18 mouse cellular contexts compared by ENCODE assay signal in the genomic region with DNA sequence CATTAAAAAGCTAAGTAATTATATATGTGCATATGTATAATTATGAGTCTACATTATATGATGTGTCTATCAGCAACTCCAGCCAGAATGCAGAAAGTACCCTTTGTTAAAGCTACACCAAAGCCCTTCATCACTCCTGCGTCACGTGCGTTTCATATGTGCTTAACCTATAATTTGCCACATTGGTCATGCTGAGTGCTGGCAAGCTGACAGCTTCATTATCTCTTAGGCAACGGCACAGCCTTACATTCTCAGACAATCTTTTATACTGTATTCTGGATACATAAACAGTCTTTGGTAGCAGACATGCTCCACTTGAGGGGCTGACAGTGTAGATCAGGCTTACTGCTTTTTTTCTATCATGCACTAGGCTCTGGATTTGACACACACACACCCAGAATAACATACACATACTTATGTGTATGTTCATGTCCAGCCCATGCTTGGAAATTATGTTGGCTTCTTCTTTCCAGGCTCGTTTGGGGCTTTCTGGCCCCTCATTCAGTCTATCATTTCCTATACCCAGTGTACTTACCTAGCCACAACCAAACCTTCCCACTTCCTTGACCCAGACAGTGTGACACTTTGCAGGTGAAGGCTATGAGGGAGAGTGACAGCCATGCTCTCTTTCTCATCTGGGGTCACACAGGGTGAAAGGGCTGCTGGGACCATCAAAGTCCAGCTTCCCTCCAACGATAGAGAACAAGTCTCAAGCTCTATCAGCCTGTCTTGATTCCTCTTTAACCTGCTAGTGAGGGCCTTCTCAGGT.
A peak's percentile ranks its signal among the peaks of the same experiment; 100 is the strongest.
DNase-seq lines count a peak whose midpoint lies in the region; ATAC-seq and TF ChIP-seq lines count a peak whose summit lies in the region.
"Had no signal": no experiment of that assay in that cellular context is flagged by ENCODE, and none has a peak within 500 bp of the region (broad histone marks: within the 10 kb centered on the region; RNA-seq: fewer than 3 reads in every experiment).

No protein-coding gene starts in this region.

- no peak for ATAC-seq in lung, embryonic 14.5 days (ENCODE audit: insufficient read depth)
- peak; percentile 93 for ATAC-seq in forebrain, embryonic 13.5 days
- ATAC-seq in limb, embryonic 14.5 days (ENCODE audit: low FRiP score, low read depth) = 0 out of 2 replicates have a peak, but pooled peaks have one; percentile 44

- H3K27ac ChIP-seq in lung, embryonic 14.5 days (ENCODE audit: low read depth) = no peak overlapping the region
- H3K27ac ChIP-seq in forebrain, embryonic 13.5 days = peak overlapping the region; percentile 55; the same call in 1 of the 2 replicates
- no peak overlapping the region for H3K27ac ChIP-seq in limb, embryonic 14.5 days (replicated peaks; ENCODE audit: low read depth, low read length)
- H3K27ac ChIP-seq: left cerebral cortex, adult 2 months; stomach, embryonic 15.5 days had no signal

- 0 out of 2 replicates have a peak, but pooled peaks cover 3% of the 10 kb centered on the region for H3K4me1 ChIP-seq in lung, embryonic 14.5 days (ENCODE audit: insufficient read depth)
- H3K4me1 ChIP-seq in forebrain, embryonic 13.5 days = peaks cover 11% of the 10 kb centered on the region
- H3K4me1 ChIP-seq in limb, embryonic 14.5 days (ENCODE audit: control insufficient read depth, insufficient read depth, low read length) = no peaks in the 10 kb centered on the region
- H3K4me1 ChIP-seq: stomach, embryonic 15.5 days had no signal

- H3K36me3 ChIP-seq in lung, embryonic 14.5 days (ENCODE audit: insufficient read depth) = no peaks in the 10 kb centered on the region
- H3K36me3 ChIP-seq in forebrain, embryonic 13.5 days (ENCODE audit: poor library complexity, severe bottlenecking) = no peaks in the 10 kb centered on the region
- no peaks in the 10 kb centered on the region for H3K36me3 ChIP-seq in limb, embryonic 14.5 days (ENCODE audit: control insufficient read depth, insufficient read depth, low read length)
- H3K36me3 ChIP-seq: G1E; heart, embryonic 12.5 days; stomach, embryonic 15.5 days had no signal

- no peaks in the 10 kb centered on the region for H3K27me3 ChIP-seq in lung, embryonic 14.5 days (ENCODE audit: insufficient read depth, low read length)
- no peaks in the 10 kb centered on the region for H3K27me3 ChIP-seq in forebrain, embryonic 13.5 days
- H3K27me3 ChIP-seq in limb, embryonic 14.5 days (ENCODE audit: control insufficient read depth, insufficient read depth, low read length) = no peaks in the 10 kb centered on the region
- H3K27me3 ChIP-seq: heart, embryonic 12.5 days; stomach, embryonic 15.5 days had no signal

- no peaks in the 10 kb centered on the region for H3K9me3 ChIP-seq in lung, embryonic 14.5 days (ENCODE audit: low read depth, low read length)
- H3K9me3 ChIP-seq in forebrain, embryonic 13.5 days (replicated peaks) = no peaks in the 10 kb centered on the region
- no peaks in the 10 kb centered on the region for H3K9me3 ChIP-seq in limb, embryonic 14.5 days (ENCODE audit: control insufficient read depth, low read length)
- H3K9me3 ChIP-seq: heart, embryonic 12.5 days; stomach, embryonic 15.5 days had no signal

- no peak overlapping the region for H3K4me2 ChIP-seq in lung, embryonic 14.5 days
- no peak overlapping the region for H3K4me2 ChIP-seq in forebrain, embryonic 13.5 days
- H3K4me2 ChIP-seq in limb, embryonic 14.5 days (replicated peaks; ENCODE audit: low read depth, low read length, severe bottlenecking) = no peak overlapping the region
- H3K4me2 ChIP-seq: heart, embryonic 12.5 days; liver, embryonic 11.5 days; stomach, embryonic 15.5 days had no signal

- no peak overlapping the region for H3K9ac ChIP-seq in lung, embryonic 14.5 days
- H3K9ac ChIP-seq in forebrain, embryonic 13.5 days = no peak overlapping the region
- no peak overlapping the region for H3K9ac ChIP-seq in limb, embryonic 14.5 days (ENCODE audit: low read depth, low read length, severe bottlenecking)
- H3K9ac ChIP-seq: heart, embryonic 12.5 days; stomach, embryonic 15.5 days had no signal

- H3K4me3 ChIP-seq in lung, embryonic 14.5 days (ENCODE audit: low read depth, low read length) = no peak overlapping the region
- no peak overlapping the region for H3K4me3 ChIP-seq in forebrain, embryonic 13.5 days
- no peak overlapping the region for H3K4me3 ChIP-seq in limb, embryonic 14.5 days (replicated peaks; ENCODE audit: low read length)
- H3K4me3 ChIP-seq: heart, embryonic 12.5 days; left cerebral cortex, adult 2 months; stomach, embryonic 15.5 days had no signal

- WGBS in lung, embryonic 14.5 days = 37% methylated on average over 6 of the region's 6 CpGs
- WGBS in forebrain, embryonic 13.5 days = 35% methylated on average over 6 of the region's 6 CpGs
- 54% methylated on average over 6 of the region's 6 CpGs for WGBS in limb, embryonic 14.5 days

- no peak for TF ChIP-seq CTCF in lung, embryonic 14.5 days (IDR thresholded peaks at IDR 0.05; ENCODE audit: low read depth)
- TF ChIP-seq CTCF in brain, embryonic 14.5 days (IDR thresholded peaks at IDR 0.05; ENCODE audit: borderline replicate concordance, extremely low read depth, insufficient read depth, insufficient read length) = no peak

- no peak for TF ChIP-seq POLR2A in brain, embryonic 14.5 days (IDR thresholded peaks at IDR 0.05; ENCODE audit: borderline replicate concordance, extremely low read depth, insufficient read depth, insufficient read length, poor library complexity, severe bottlenecking)
- TF ChIP-seq POLR2A in limb, embryonic 14.5 days (IDR thresholded peaks at IDR 0.05; ENCODE audit: borderline replicate concordance, extremely low read depth, insufficient read depth, insufficient read length) = no peak

- DNase-seq in lung, embryonic 14.5 days = peak; percentile 60
- no peak for DNase-seq in lung, postnatal 14 days
- peak; percentile 94 for DNase-seq in brain, embryonic 14.5 days (ENCODE audit: low read depth)
- DNase-seq in limb, embryonic 14.5 days (ENCODE audit: low spot score) = peak; percentile 44
- DNase-seq in adipocyte (ENCODE audit: low spot score) = no peak
- DNase-seq in natural killer cell, adult 2 months (ENCODE audit: low spot score in 2 of 2) = no peak
- DNase-seq in testis, postnatal 14 days (ENCODE audit: low spot score) = no peak
- DNase-seq: adrenal gland, postnatal 14 days; cerebellum, adult 11 months; gastrocnemius, postnatal 25 days; kidney, adult 8-10 months; thymus, postnatal 25 days had no signal

Comparison
In these comparisons a context has a peak if more than half of its experiments do, and no peak if none do; other contexts are left out.
1. DNase-seq: peak in lung, embryonic 14.5 days (single experiment), brain, embryonic 14.5 days (single experiment) and limb, embryonic 14.5 days (single experiment); none in lung, postnatal 14 days (single experiment), adipocyte (single experiment), natural killer cell, adult 2 months (0 of 2) and testis, postnatal 14 days (single experiment).